Mouse (Mus musculus): ENCODE measurements around the gene Gtf3c1.

DNA sequence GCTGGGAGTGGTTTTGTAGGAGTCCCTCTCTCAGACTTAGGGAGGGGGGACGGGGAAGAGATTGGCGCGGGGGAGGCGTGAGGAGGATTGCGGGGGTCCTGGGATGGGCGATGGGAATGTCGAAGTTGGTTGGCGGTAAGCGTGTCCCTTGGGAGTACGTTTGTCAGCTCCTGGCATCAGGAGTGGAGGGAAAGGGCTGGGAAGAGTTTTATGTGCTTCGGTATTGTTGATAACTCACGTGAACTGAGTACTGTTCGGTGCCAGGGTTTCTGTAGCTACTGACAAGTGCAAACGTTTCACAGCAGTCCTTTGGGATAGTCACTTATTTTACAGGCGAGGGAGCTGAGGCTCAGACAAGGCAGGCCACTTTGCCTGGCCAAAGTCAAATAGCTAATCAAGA, 520 bp upstream of the Gtf3c1 start:
- TF ChIP-seq CTCF (conservative IDR thresholded peaks at IDR 0.05; ENCODE audit: insufficient read depth, insufficient read length, low read depth, low read length), result no peak
- no peak for TF ChIP-seq POLR2A (IDR thresholded peaks at IDR 0.05; ENCODE audit: low read depth, low read length)
